Mouse (Mus musculus): Measurements from ENCODE around the gene Tex13c2.

DNA sequence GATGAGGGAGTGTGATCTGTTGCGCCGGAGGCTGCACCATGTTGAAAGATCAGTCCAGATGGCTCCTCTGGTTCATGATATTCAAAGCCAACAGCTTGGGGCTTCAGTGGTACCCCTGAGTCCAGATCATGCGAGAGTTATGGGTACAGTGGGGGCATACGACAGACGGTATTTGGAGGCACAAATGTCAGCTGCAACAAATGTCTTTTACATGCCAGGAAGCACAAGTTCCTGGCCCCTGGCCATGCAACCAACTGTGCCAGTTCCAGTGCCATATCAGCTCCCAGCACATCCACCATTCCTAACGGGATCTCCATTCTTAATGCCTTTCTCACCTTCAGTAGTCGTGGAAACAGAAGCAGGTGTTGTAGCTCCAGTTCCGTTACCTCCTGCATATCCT is 845 bp downstream of the Tex13c2 start:
- TF ChIP-seq CTCF (IDR thresholded peaks at IDR 0.05; ENCODE audit: insufficient read depth, low read depth, low read length) (no peak), POLR2A (IDR thresholded peaks at IDR 0.05; ENCODE audit: insufficient read depth, low read depth, low read length) (no peak)

Measured in olfactory bulb, adult 2 months (tissue).